Mouse (Mus musculus): ENCODE measurements at regions not wholly inside any gene's neighbourhood (a gene's known extent, or its start where the extent isn't known, plus 50 kb on each side); places are given as distances from the start of the nearest gene placed in this dataset.

DNA sequence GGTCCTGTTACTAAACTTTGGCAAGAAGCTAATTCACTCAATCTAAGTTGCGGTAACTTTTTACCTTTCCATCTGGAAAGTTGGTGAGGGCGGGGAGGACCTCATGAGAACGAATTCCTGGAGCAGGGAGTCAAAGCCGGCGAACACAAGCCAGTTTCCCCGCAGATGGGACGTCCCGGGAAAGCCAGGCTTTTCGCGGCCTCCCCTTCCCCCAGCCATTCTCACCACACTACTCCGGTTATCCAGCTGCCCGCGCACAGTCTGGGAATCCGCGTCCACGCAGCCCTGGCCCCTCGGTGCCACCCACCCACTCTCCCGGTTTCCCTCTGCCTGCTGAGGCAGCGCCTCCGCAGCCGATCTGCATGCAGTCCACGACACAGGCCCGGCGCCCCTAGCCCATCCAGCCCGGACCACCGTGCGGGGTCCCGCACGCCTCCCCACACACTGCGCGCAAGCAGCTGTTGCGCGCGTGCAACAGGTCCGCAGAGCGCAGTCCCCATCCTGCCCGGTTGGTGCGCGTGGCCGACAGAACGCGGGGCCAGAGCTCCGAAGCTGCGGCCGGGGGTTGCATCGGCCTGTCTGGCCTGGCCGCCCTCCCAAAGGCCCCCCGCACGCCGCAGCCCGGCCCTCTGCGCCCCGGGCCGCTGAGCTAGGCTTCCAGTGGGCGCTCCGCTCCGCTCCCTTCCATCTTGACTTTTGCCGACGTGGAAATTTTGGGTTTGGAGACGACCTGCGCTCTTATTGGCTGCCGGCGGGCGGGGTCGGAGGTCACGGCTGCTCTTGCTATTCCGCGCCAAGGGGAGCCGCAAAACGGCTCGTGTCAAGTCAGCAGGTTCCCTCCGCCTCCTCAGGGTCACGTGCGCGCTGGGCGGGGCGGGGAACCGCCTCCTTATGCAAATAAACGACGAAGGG is 162.0 kb upstream of the Nfe2l3 start:
- H3K4me2 ChIP-seq (ENCODE audit: low read length): peak overlapping the region; percentile 97
- peak overlapping the region; percentile 75 for H3K4me3 ChIP-seq (replicated peaks; ENCODE audit: low read depth, low read length)
- WGBS: under 1% methylated on average over 75 of the region's 80 CpGs
- no peaks in the 10 kb centered on the region for H3K36me3 ChIP-seq (ENCODE audit: insufficient read depth, low read length)
- H3K27ac ChIP-seq: peak overlapping the region; percentile 63; the same call in 1 of the 2 replicates
- no peaks in the 10 kb centered on the region for H3K9me3 ChIP-seq (replicated peaks; ENCODE audit: low read length)
- peak; percentile 93 for DNase-seq (ENCODE audit: low spot score)
- TF ChIP-seq CTCF (IDR thresholded peaks at IDR 0.05; ENCODE audit: low read depth): no peak
- no peaks in the 10 kb centered on the region for H3K27me3 ChIP-seq (ENCODE audit: insufficient read depth, low read length)
- peak overlapping the region; percentile 79 for H3K9ac ChIP-seq (ENCODE audit: low read depth, low read length)
- peaks cover 15% of the 10 kb centered on the region for H3K4me1 ChIP-seq (replicated peaks; ENCODE audit: insufficient read depth, low read length)
- ATAC-seq (replicated peaks; ENCODE audit: low FRiP score, low read depth): peak; percentile 89

GRCm38 (mm10) chr6:51271128-51271480 is 161.4 kb upstream of the Nfe2l3 start:
- H3K27me3 ChIP-seq (ENCODE audit: insufficient read depth, low read length): no peaks in the 10 kb centered on the region
- no peak for DNase-seq (ENCODE audit: low spot score)
- H3K27ac ChIP-seq: no peak overlapping the region
- 1% methylated on average over 9 of the region's 17 CpGs for WGBS
- TF ChIP-seq CTCF (IDR thresholded peaks at IDR 0.05; ENCODE audit: low read depth): no peak
- peak; percentile 88 for ATAC-seq (replicated peaks; ENCODE audit: low FRiP score, low read depth)
- H3K9me3 ChIP-seq (replicated peaks; ENCODE audit: low read length): no peaks in the 10 kb centered on the region
- H3K4me1 ChIP-seq (replicated peaks; ENCODE audit: insufficient read depth, low read length): peaks cover 15% of the 10 kb centered on the region
- peak overlapping the region; percentile 75 for H3K4me3 ChIP-seq (replicated peaks; ENCODE audit: low read depth, low read length)
- peak overlapping the region; percentile 97 for H3K4me2 ChIP-seq (ENCODE audit: low read length)
- H3K9ac ChIP-seq (ENCODE audit: low read depth, low read length): peak overlapping the region; percentile 48; the same call in 1 of the 2 replicates
- H3K36me3 ChIP-seq (ENCODE audit: insufficient read depth, low read length): no peaks in the 10 kb centered on the region

DNA sequence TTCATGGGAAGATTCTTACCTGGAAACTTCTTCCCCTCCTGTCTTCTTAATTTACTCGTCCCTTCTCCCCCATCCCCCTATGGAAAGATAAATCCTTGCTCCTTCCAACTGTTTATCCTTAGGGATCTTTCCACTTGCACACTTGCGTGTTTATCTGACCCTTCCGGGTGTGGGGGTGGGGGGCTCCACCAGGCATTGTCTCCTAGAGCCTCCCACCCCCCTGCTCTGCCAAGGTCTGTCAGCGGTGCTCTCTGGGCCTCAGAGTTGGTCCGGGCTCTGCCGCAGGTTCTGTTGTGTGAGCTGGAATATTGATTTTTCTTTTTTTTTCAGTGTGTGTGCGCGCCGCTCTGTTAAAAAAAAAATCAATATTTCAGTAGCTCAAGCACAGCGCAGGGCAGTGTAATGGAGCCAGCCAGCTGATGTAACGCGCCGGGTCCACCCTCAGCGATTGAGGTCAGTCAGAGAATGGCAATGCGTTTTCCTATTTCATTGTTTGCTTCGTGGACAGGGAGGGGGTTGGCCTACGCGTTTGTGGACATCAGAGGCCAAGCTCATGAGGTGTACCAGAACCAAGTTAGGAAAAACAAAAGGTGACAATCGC is 160.2 kb upstream of the Nfe2l3 start:
- H3K4me1 ChIP-seq (replicated peaks; ENCODE audit: insufficient read depth, low read length): peaks cover 15% of the 10 kb centered on the region
- ATAC-seq (replicated peaks; ENCODE audit: low FRiP score, low read depth): no peak
- no peaks in the 10 kb centered on the region for H3K9me3 ChIP-seq (replicated peaks; ENCODE audit: low read length)
- H3K36me3 ChIP-seq (ENCODE audit: insufficient read depth, low read length): no peaks in the 10 kb centered on the region
- H3K4me2 ChIP-seq (ENCODE audit: low read length): no peak overlapping the region
- H3K27ac ChIP-seq: no peak overlapping the region
- H3K4me3 ChIP-seq (replicated peaks; ENCODE audit: low read depth, low read length): no peak overlapping the region
- 85% methylated on average over 19 of the region's 19 CpGs for WGBS
- no peak overlapping the region for H3K9ac ChIP-seq (ENCODE audit: low read depth, low read length)
- H3K27me3 ChIP-seq (ENCODE audit: insufficient read depth, low read length): no peaks in the 10 kb centered on the region
- no peak for TF ChIP-seq CTCF (IDR thresholded peaks at IDR 0.05; ENCODE audit: low read depth)
- DNase-seq (ENCODE audit: low spot score): no peak

DNA sequence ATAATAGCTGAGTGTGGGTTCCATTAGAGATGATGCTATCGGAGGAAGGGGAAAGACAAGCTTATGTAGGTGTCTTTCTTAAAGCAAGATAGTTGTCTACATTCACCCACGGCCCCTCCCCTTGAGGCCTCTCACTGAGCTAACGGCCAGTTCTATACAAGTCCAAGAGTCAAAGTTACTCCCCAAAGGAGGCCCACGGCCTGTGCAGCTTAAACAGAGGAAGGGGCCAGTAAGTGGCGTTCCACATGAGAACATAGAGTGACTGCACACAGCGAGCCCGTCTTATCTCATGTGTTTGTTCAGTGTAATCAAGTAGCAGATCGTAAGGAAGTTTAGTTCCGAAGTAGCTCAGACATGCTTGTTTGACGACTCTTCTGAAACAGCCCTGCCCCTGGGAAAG is 153.0 kb upstream of the Nfe2l3 start:
- ATAC-seq (replicated peaks; ENCODE audit: low FRiP score, low read depth) (no peak), DNase-seq (ENCODE audit: low spot score) (no peak)
- Histone ChIP-seq H3K4me3 (replicated peaks; ENCODE audit: low read depth, low read length) (no peak overlapping the region), H3K4me1 (replicated peaks; ENCODE audit: insufficient read depth, low read length) (no peaks in the 10 kb centered on the region), H3K9ac (ENCODE audit: low read depth, low read length) (no peak overlapping the region), H3K27ac (no peak overlapping the region), H3K36me3 (ENCODE audit: insufficient read depth, low read length) (no peaks in the 10 kb centered on the region), H3K4me2 (ENCODE audit: low read length) (no peak overlapping the region), H3K9me3 (replicated peaks; ENCODE audit: low read length) (no peaks in the 10 kb centered on the region), H3K27me3 (ENCODE audit: insufficient read depth, low read length) (no peaks in the 10 kb centered on the region)
- 75% methylated on average over 10 of the region's 10 CpGs for WGBS
- no peak for TF ChIP-seq CTCF (IDR thresholded peaks at IDR 0.05; ENCODE audit: low read depth)

DNA sequence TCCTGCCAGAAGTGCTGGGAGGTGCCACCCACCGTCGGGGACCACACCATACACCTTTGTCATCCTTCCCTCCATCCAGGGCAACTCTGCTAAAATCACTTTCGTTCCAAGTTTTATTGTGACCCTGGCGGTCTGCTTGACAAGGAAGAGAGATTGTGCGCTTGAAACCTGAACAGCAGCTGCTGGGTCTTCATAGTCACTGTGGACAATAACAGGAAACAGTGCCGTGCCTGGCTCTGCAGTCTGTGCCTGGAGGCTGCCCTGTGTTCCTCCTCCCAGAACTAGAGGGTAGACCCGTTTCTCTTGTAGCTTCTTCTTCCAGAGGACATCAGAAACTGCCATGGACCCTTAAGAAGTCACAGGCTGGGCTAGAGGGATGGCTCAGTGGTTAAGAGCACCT is 152.2 kb upstream of the Nfe2l3 start:
- DNase-seq (ENCODE audit: low spot score): no peak

DNA sequence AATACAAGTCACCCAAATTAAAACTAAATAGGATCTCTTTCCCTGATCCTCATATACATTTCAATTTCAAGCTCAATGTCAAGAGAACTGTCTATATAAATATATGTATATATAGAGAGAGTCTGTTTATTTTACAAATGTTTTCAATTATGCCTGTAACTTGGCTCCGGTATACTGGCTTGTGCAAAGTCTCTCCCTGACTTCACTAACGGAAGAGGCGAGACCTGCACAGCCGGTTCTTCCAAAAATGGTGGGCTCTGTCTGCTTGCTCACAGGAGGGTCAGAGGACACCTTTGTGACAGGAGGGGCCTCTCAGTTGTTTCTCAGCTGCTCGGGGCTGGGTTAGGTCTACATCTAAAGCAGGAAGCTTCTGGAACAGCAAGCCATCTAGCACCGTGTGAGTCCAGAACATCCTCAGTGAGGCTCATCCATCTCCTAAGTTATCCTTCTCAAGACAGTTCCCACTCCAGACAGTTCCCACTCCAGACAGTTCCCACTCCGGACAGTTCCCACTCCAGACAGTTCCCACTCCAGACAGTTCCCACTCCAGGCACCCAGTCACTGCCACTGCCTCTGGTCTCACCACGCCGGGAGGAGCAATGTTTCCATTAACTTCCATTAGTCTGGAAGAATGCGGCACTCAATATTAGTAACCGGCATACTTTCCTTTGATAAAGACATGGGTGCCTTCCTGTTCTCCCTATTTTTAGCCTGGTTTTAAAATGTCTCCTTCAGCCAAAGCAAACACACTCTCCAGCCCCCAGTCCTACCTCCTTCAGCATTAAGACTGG is 148.4 kb upstream of the Nfe2l3 start:
- Histone ChIP-seq H3K4me2 (ENCODE audit: low read length) (no peak overlapping the region), H3K9me3 (replicated peaks; ENCODE audit: low read length) (no peaks in the 10 kb centered on the region), H3K36me3 (ENCODE audit: insufficient read depth, low read length) (no peaks in the 10 kb centered on the region), H3K4me3 (replicated peaks; ENCODE audit: low read depth, low read length) (no peak overlapping the region), H3K4me1 (replicated peaks; ENCODE audit: insufficient read depth, low read length) (no peaks in the 10 kb centered on the region), H3K27ac (no peak overlapping the region), H3K27me3 (ENCODE audit: insufficient read depth, low read length) (no peaks in the 10 kb centered on the region), H3K9ac (ENCODE audit: low read depth, low read length) (no peak overlapping the region)
- ATAC-seq (replicated peaks; ENCODE audit: low FRiP score, low read depth) (no peak), DNase-seq (ENCODE audit: low spot score) (no peak)
- no peak for TF ChIP-seq CTCF (IDR thresholded peaks at IDR 0.05; ENCODE audit: low read depth)
- 63% methylated on average over 11 of the region's 11 CpGs for WGBS

More for the DNA sequence above, 152.2 kb upstream of the Nfe2l3 start:
- Histone ChIP-seq H3K27me3 (ENCODE audit: insufficient read depth, low read length) (no peaks in the 10 kb centered on the region), H3K4me2 (ENCODE audit: low read length) (no peak overlapping the region), H3K36me3 (ENCODE audit: insufficient read depth, low read length) (no peaks in the 10 kb centered on the region), H3K27ac (no peak overlapping the region), H3K9ac (ENCODE audit: low read depth, low read length) (no peak overlapping the region), H3K4me1 (replicated peaks; ENCODE audit: insufficient read depth, low read length) (no peaks in the 10 kb centered on the region), H3K4me3 (replicated peaks; ENCODE audit: low read depth, low read length) (no peak overlapping the region), H3K9me3 (replicated peaks; ENCODE audit: low read length) (no peaks in the 10 kb centered on the region)
- WGBS: 57% methylated on average over 7 of the region's 7 CpGs
- no peak for TF ChIP-seq CTCF (IDR thresholded peaks at IDR 0.05; ENCODE audit: low read depth)
- no peak for ATAC-seq (replicated peaks; ENCODE audit: low FRiP score, low read depth)
